Mouse (Mus musculus) intestine, embryonic 16.5 days (tissue): ENCODE measurements around the gene Smyd4. TPM values are rescaled to one million over a fixed set of nuclear protein-coding genes. Genes with fewer than 3 reads are reported as not detected.

Source experiments
- ATAC-seq: fragments of 200-750 bp; cut with Nextera tagmentation; 2 replicates; pipeline ENCODE4 v1.8.0; 2017; ENCODE audit warnings: moderate TSS enrichment, moderate library complexity
- H3K27ac ChIP-seq: fragments of 300-500 bp; sonication (generic); 2 replicates; pipeline ENCODE4 v1.5.1; 2014; ENCODE audit warnings: mild to moderate bottlenecking, low read length
- H3K27me3 ChIP-seq: fragments of 300-500 bp; sonication (generic); replicated peaks from 2 replicates; pipeline ENCODE4 v1.6.1; 2014; ENCODE audit warnings: low read length, control low read depth, mixed read lengths; ENCODE audit not compliant: control insufficient read depth, insufficient read depth
- H3K36me3 ChIP-seq: fragments of 300-500 bp; sonication (generic); 2 replicates; pipeline ENCODE4 v1.6.1; 2014; ENCODE audit warnings: low read length, control low read depth; ENCODE audit not compliant: control insufficient read depth, insufficient read depth
- H3K4me1 ChIP-seq: fragments of 300-500 bp; sonication (generic); 2 replicates; pipeline ENCODE4 v1.6.1; 2014; ENCODE audit warnings: low read length, control low read depth, mixed read lengths; ENCODE audit not compliant: control insufficient read depth, insufficient read depth
- H3K4me2 ChIP-seq: fragments of 300-500 bp; sonication (generic); 2 replicates; pipeline ENCODE4 v1.6.1; 2014; ENCODE audit warnings: low read depth, low read length, control low read depth
- H3K4me3 ChIP-seq: fragments of 300-500 bp; sonication (generic); 2 replicates; pipeline ENCODE4 v1.5.1; 2014; ENCODE audit warnings: mild to moderate bottlenecking, low read length
- H3K9ac ChIP-seq: fragments of 300-500 bp; sonication (generic); 2 replicates; pipeline ENCODE4 v1.6.1; 2014; ENCODE audit warnings: low read depth, low read length
- H3K9me3 ChIP-seq: fragments of 300-500 bp; sonication (generic); 2 replicates; pipeline ENCODE4 v1.6.1; 2016; ENCODE audit warnings: low read length, control low read depth; ENCODE audit not compliant: control insufficient read depth
- WGBS: fragments of 180-500 bp; shearing (Covaris S2); extraction: QIAGEN DNeasy Blood & Tissue Kit; methylation state at CpG from one replicate; pipeline ENCODE4 v1.1.7; 2014; 5-methylcytosine and 5-hydroxymethylcytosine counted together
- polyA plus RNA-seq: library from polyadenylated mRNA; unstranded; fragments of >200 nt; fragmentation: Nextera tagmentation; extraction: Ambion mirVana; gene quantifications from 2 replicates; pipeline ENCODE4 v1.2.1, GENCODE M21; 2015

Gene Smyd4
- 7.2 and 8.2 TPM in 2 replicates for polyA plus RNA-seq

- Histone ChIP-seq H3K4me1 (peaks cover 20% of the 10 kb centered on the region), H3K27me3 (no peaks in the 10 kb centered on the region), H3K27ac (peak within 1 kb of the TSS; percentile 70), H3K4me3 (peak within 1 kb of the TSS; percentile 93), H3K9me3 (no peaks in the 10 kb centered on the region), H3K9ac (peak within 1 kb of the TSS; percentile 86), H3K4me2 (peak within 1 kb of the TSS; percentile 91), H3K36me3 (no peaks in the 10 kb centered on the region)
- WGBS, result under 1% methylated on average over 56 of the region's 56 CpGs
- ATAC-seq, result peak; percentile 100
These were observed at the start of gene Smyd4, which contains the start of gene Rpa1 for GRCm38 (mm10) chr11:75348199-75348889. Gene Smyd4 (plus strand): TSS chr11:75348433. Gene Rpa1 (minus strand): TSS chr11:75348324.

GRCm38 (mm10) chr11:75298491-75298890 is 49.7 kb upstream of the Smyd4 start:
- 49% methylated on average over 11 of the region's 11 CpGs for WGBS
- Histone ChIP-seq H3K9ac (no peak overlapping the region), H3K4me1 (peaks cover 9% of the 10 kb centered on the region; the same call in 1 of the 2 replicates), H3K27me3 (no peaks in the 10 kb centered on the region), H3K36me3 (peaks cover 4% of the 10 kb centered on the region; the same call in 1 of the 2 replicates), H3K4me2 (no peak overlapping the region), H3K9me3 (no peaks in the 10 kb centered on the region), H3K4me3 (no peak overlapping the region), H3K27ac (no peak overlapping the region)
- ATAC-seq, result no peak

- 84% methylated on average over 10 of the region's 10 CpGs for WGBS
- H3K4me2 ChIP-seq, result no peak overlapping the region
- no peaks in the 10 kb centered on the region for H3K27me3 ChIP-seq
- H3K4me1 ChIP-seq, result 0 out of 2 replicates have a peak, but pooled peaks cover 4% of the 10 kb centered on the region
- H3K36me3 ChIP-seq, result peaks cover 4% of the 10 kb centered on the region; the same call in 1 of the 2 replicates
- no peak overlapping the region for H3K27ac ChIP-seq
- H3K9ac ChIP-seq, result no peak overlapping the region
- no peak for ATAC-seq
- no peak overlapping the region for H3K4me3 ChIP-seq
- no peaks in the 10 kb centered on the region for H3K9me3 ChIP-seq
These were observed 48.4 kb upstream of the Smyd4 start for GRCm38 (mm10) chr11:75299786-75300185.

- H3K36me3 ChIP-seq, result peaks cover 4% of the 10 kb centered on the region
- ATAC-seq, result no peak
- no peaks in the 10 kb centered on the region for H3K9me3 ChIP-seq
- H3K4me1 ChIP-seq, result no peaks in the 10 kb centered on the region
- WGBS, result 85% methylated on average over 9 of the region's 9 CpGs
- H3K9ac ChIP-seq, result no peak overlapping the region
- no peak overlapping the region for H3K27ac ChIP-seq
- no peak overlapping the region for H3K4me3 ChIP-seq
- no peak overlapping the region for H3K4me2 ChIP-seq
- H3K27me3 ChIP-seq, result no peaks in the 10 kb centered on the region
These were observed 47.3 kb upstream of the Smyd4 start for GRCm38 (mm10) chr11:75300954-75301353.

- H3K27me3 ChIP-seq, result no peaks in the 10 kb centered on the region
- no peak overlapping the region for H3K9ac ChIP-seq
- no peak for ATAC-seq
- H3K9me3 ChIP-seq, result no peaks in the 10 kb centered on the region
- no peaks in the 10 kb centered on the region for H3K4me1 ChIP-seq
- H3K4me2 ChIP-seq, result no peak overlapping the region
- no peak overlapping the region for H3K27ac ChIP-seq
- peaks cover 14% of the 10 kb centered on the region for H3K36me3 ChIP-seq
- no peak overlapping the region for H3K4me3 ChIP-seq
- 77% methylated on average over 9 of the region's 9 CpGs for WGBS
These were observed 43.4 kb upstream of the Smyd4 start for GRCm38 (mm10) chr11:75304797-75305196.

- no peak overlapping the region for H3K9ac ChIP-seq
- ATAC-seq, result no peak
- no peaks in the 10 kb centered on the region for H3K4me1 ChIP-seq
- 91% methylated on average over 4 of the region's 4 CpGs for WGBS
- H3K27me3 ChIP-seq, result no peaks in the 10 kb centered on the region
- H3K4me3 ChIP-seq, result no peak overlapping the region
- H3K4me2 ChIP-seq, result no peak overlapping the region
- peaks cover 22% of the 10 kb centered on the region for H3K36me3 ChIP-seq
- H3K9me3 ChIP-seq, result no peaks in the 10 kb centered on the region
- H3K27ac ChIP-seq, result no peak overlapping the region
These were observed 39.6 kb upstream of the Smyd4 start for GRCm38 (mm10) chr11:75308650-75309049.

GRCm38 (mm10) chr11:75310813-75311212 is 37.4 kb upstream of the Smyd4 start:
- WGBS, result 89% methylated on average over 8 of the region's 8 CpGs

GRCm38 (mm10) chr11:75311751-75312150 is 36.5 kb upstream of the Smyd4 start:
- 89% methylated on average over 6 of the region's 6 CpGs for WGBS
- ATAC-seq, result no peak

More at GRCm38 (mm10) chr11:75310813-75311212, 37.4 kb upstream of the Smyd4 start:
- no peaks in the 10 kb centered on the region for H3K4me1 ChIP-seq
- no peak overlapping the region for H3K4me2 ChIP-seq
- H3K36me3 ChIP-seq, result peaks cover 22% of the 10 kb centered on the region
- no peak overlapping the region for H3K27ac ChIP-seq
- H3K9me3 ChIP-seq, result no peaks in the 10 kb centered on the region
- no peak overlapping the region for H3K9ac ChIP-seq
- no peak overlapping the region for H3K4me3 ChIP-seq
- H3K27me3 ChIP-seq, result no peaks in the 10 kb centered on the region
- ATAC-seq, result no peak

GRCm38 (mm10) chr11:75313834-75314233 is 34.4 kb upstream of the Smyd4 start:
- Histone ChIP-seq H3K36me3 (peaks cover 14% of the 10 kb centered on the region), H3K4me1 (peaks cover 5% of the 10 kb centered on the region), H3K9ac (no peak overlapping the region), H3K27me3 (no peaks in the 10 kb centered on the region), H3K27ac (no peak overlapping the region), H3K9me3 (no peaks in the 10 kb centered on the region), H3K4me2 (no peak overlapping the region), H3K4me3 (no peak overlapping the region)
- no peak for ATAC-seq
- 91% methylated on average over 8 of the region's 8 CpGs for WGBS

More at GRCm38 (mm10) chr11:75311751-75312150, 36.5 kb upstream of the Smyd4 start:
- no peaks in the 10 kb centered on the region for H3K9me3 ChIP-seq
- no peak overlapping the region for H3K4me2 ChIP-seq
- no peak overlapping the region for H3K9ac ChIP-seq
- H3K27ac ChIP-seq, result no peak overlapping the region
- no peaks in the 10 kb centered on the region for H3K27me3 ChIP-seq
- H3K36me3 ChIP-seq, result peaks cover 21% of the 10 kb centered on the region
- H3K4me3 ChIP-seq, result no peak overlapping the region
- no peaks in the 10 kb centered on the region for H3K4me1 ChIP-seq
